In the genomic region with DNA sequence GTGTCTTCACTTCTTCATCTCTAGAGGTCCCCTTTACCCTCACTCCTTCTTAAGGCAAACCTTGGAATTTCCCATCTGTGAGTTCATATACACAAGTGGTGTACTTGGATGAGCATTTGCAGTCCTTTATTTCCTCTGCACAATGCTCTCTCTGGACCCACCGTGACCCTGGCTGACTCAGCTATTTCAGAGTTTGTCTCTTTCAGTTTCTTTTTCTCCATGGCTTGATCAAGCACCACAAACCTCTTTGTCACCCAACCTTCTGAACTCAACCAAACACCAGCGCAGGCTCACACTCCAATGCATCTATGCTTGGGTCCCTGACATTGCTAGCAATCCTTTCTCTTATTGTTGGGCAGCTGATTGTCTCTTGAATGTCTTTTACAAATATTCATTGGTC, we compare ENCODE assay signal across 26 mouse cellular contexts.
A peak's percentile ranks its signal among the peaks of the same experiment; 100 is the strongest.
DNase-seq lines count a peak whose midpoint lies in the region; ATAC-seq and TF ChIP-seq lines count a peak whose summit lies in the region.
"Had no signal": no experiment of that assay in that cellular context is flagged by ENCODE, and none has a peak within 500 bp of the region (broad histone marks: within the 10 kb centered on the region; RNA-seq: fewer than 3 reads in every experiment).

No protein-coding gene starts in this region.

- H3K27me3 ChIP-seq in hindbrain, embryonic 13.5 days = no peaks in the 10 kb centered on the region
- H3K27me3 ChIP-seq: embryonic facial prominence, embryonic 12.5 days; limb, embryonic 13.5 days; stomach, embryonic 15.5 days had no signal

- H3K4me3 ChIP-seq in ES-E14 (ENCODE audit: insufficient read depth in 1 of 2, low read depth in 1 of 2, low read length in 2 of 2, poor library complexity in 1 of 2, severe bottlenecking in 1 of 2) = no peak overlapping the region
- no peak overlapping the region for H3K4me3 ChIP-seq in hindbrain, embryonic 13.5 days
- H3K4me3 ChIP-seq: embryonic facial prominence, embryonic 12.5 days; left cerebral cortex, adult 2 months; limb, embryonic 13.5 days; stomach, embryonic 15.5 days had no signal

- ATAC-seq in hematopoietic stem cell, adult 5-6 weeks (replicated peaks in 1 of 2; ENCODE audit: insufficient read depth in 1 of 2, low FRiP score in 2 of 2, low TSS enrichment in 1 of 2, low read depth in 1 of 2, poor library complexity in 2 of 2, severe bottlenecking in 2 of 2) = peak; percentile 64 to 88; a peak in 3 of 4 replicates
- ATAC-seq in megakaryocyte progenitor cell, adult 5-6 weeks (replicated peaks; ENCODE audit: poor library complexity) = 0 out of 2 replicates have a peak, but pooled peaks have one; percentile 23
- ATAC-seq in hindbrain, embryonic 13.5 days (ENCODE audit: low FRiP score) = no peak
- ATAC-seq: forebrain, embryonic 14.5 days; hindbrain, postnatal 0 days; intestine, postnatal 0 days had no signal

- no peaks in the 10 kb centered on the region for H3K36me3 ChIP-seq in ES-E14 (ENCODE audit: control insufficient read depth, insufficient read depth, low read length, poor library complexity, severe bottlenecking)
- H3K36me3 ChIP-seq in hindbrain, embryonic 13.5 days = no peaks in the 10 kb centered on the region
- H3K36me3 ChIP-seq: embryonic facial prominence, embryonic 12.5 days; limb, embryonic 13.5 days; stomach, embryonic 15.5 days had no signal

- H3K4me2 ChIP-seq in hindbrain, embryonic 13.5 days = no peak overlapping the region
- H3K4me2 ChIP-seq: embryonic facial prominence, embryonic 12.5 days; limb, embryonic 13.5 days; liver, embryonic 11.5 days; stomach, embryonic 15.5 days had no signal

- peak; percentile 44 for DNase-seq in thymus, postnatal 0 days (ENCODE audit: low spot score)
- DNase-seq in thymus, adult 18-20 months = no peak
- DNase-seq in ES-E14 (ENCODE audit: low read depth, low spot score) = no peak
- no peak for DNase-seq in heart, adult 11 months
- DNase-seq in left cerebral cortex, adult 8-10 months (ENCODE audit: low spot score in 2 of 2) = no peak
- DNase-seq: adrenal gland, adult 2 months; adrenal gland, postnatal 36 days; cerebellum, adult 2 months; cerebellum, postnatal 14 days; heart, postnatal 14 days; kidney, postnatal 14 days; lung, postnatal 36 days; midbrain, embryonic 14.5 days; retina, postnatal 1 day; right cerebral cortex, postnatal 25 days had no signal

- no peaks in the 10 kb centered on the region for H3K4me1 ChIP-seq in ES-E14 (ENCODE audit: control insufficient read depth in 2 of 2, insufficient read depth in 2 of 2, low read length in 2 of 2, poor library complexity in 1 of 2)
- 0 out of 2 replicates have a peak, but pooled peaks cover 3% of the 10 kb centered on the region for H3K4me1 ChIP-seq in hindbrain, embryonic 13.5 days (replicated peaks)
- H3K4me1 ChIP-seq: stomach, embryonic 15.5 days had no signal

- no peak overlapping the region for H3K9ac ChIP-seq in ES-E14 (ENCODE audit: insufficient read depth, low read depth, low read length, poor library complexity, severe bottlenecking)
- no peak overlapping the region for H3K9ac ChIP-seq in hindbrain, embryonic 13.5 days
- H3K9ac ChIP-seq: embryonic facial prominence, embryonic 12.5 days; limb, embryonic 13.5 days; stomach, embryonic 15.5 days had no signal

- H3K27ac ChIP-seq in ES-E14 (ENCODE audit: insufficient read depth, low read depth, low read length, poor library complexity, severe bottlenecking) = no peak overlapping the region
- no peak overlapping the region for H3K27ac ChIP-seq in hindbrain, embryonic 13.5 days
- H3K27ac ChIP-seq: embryonic facial prominence, embryonic 12.5 days; hindbrain, postnatal 0 days; left cerebral cortex, adult 2 months; limb, embryonic 13.5 days; stomach, embryonic 15.5 days had no signal

- in situ Hi-C loops in ES-E14 (cut with MboI; ENCODE audit: low sequenced_read_pairs in 2 of 2, unreplicated experiment in 2 of 2) = no loop called here

- WGBS in hindbrain, embryonic 13.5 days = 59% methylated on average over 2 of the region's 2 CpGs

- no peaks in the 10 kb centered on the region for H3K9me3 ChIP-seq in ES-E14 (ENCODE audit: control insufficient read depth, insufficient read depth, low read depth, low read length)
- no peaks in the 10 kb centered on the region for H3K9me3 ChIP-seq in hindbrain, embryonic 13.5 days
- H3K9me3 ChIP-seq: embryonic facial prominence, embryonic 12.5 days; limb, embryonic 13.5 days; stomach, embryonic 15.5 days had no signal

TF ChIP-seq in ES-E14, 5 proteins besides CTCF, POLR2A, EP300 and RAD21:
- TF ChIP-seq ZC3H11A (IDR thresholded peaks at IDR 0.05; ENCODE audit: borderline replicate concordance, low read depth, low read length) = no peak
- TF ChIP-seq HCFC1 (IDR thresholded peaks at IDR 0.05; ENCODE audit: borderline replicate concordance, insufficient read depth, low read length) = no peak
- peak; percentile 39; the same call in 1 of the 2 replicates for TF ChIP-seq MAFK (IDR thresholded peaks at IDR 0.05; ENCODE audit: insufficient read depth, low read depth, low read length)
